Mouse (Mus musculus): ENCODE measurements around the gene C1qtnf9.

GRCm38 (mm10) chr14:60776521-60776920, 8.6 kb downstream of the C1qtnf9 start:
- TF ChIP-seq POLR2A (IDR thresholded peaks at IDR 0.05; ENCODE audit: extremely low read depth, insufficient read depth, low read length): no peak
- no peak for TF ChIP-seq CTCF (IDR thresholded peaks at IDR 0.05; ENCODE audit: low read depth, low read length)
